Mouse (Mus musculus): ENCODE data around the gene Zzef1.

The Zzef1 gene

GRCm38 (mm10) chr11:72805232-72805631, 9.2 kb downstream of the Zzef1 start:
- no peak for DNase-seq (ENCODE audit: low read depth in 2 of 2, low spot score in 2 of 2)

GRCm38 (mm10) chr11:72806556-72806955, 10.5 kb downstream of the Zzef1 start:
- no peak for DNase-seq (ENCODE audit: low read depth in 2 of 2, low spot score in 2 of 2)

GRCm38 (mm10) chr11:72807992-72808391, 12.0 kb downstream of the Zzef1 start:
- DNase-seq (ENCODE audit: low read depth in 2 of 2, low spot score in 2 of 2) = no peak

- DNase-seq (ENCODE audit: low read depth in 2 of 2, low spot score in 2 of 2) = no peak
These were observed 17.7 kb downstream of the Zzef1 start for GRCm38 (mm10) chr11:72813687-72814086.

- DNase-seq (ENCODE audit: low read depth in 2 of 2, low spot score in 2 of 2) = peak in 1 of 2 experiments; percentile 12
These were observed 18.2 kb downstream of the Zzef1 start for GRCm38 (mm10) chr11:72814188-72814587.

GRCm38 (mm10) chr11:72816859-72817258, 20.8 kb downstream of the Zzef1 start:
- no peak for DNase-seq (ENCODE audit: low read depth in 2 of 2, low spot score in 2 of 2)

- no peak for DNase-seq (ENCODE audit: low read depth in 2 of 2, low spot score in 2 of 2)
These were observed 22.0 kb downstream of the Zzef1 start for GRCm38 (mm10) chr11:72818067-72818466.

GRCm38 (mm10) chr11:72821041-72821440, 25.0 kb downstream of the Zzef1 start:
- DNase-seq (ENCODE audit: low read depth in 2 of 2, low spot score in 2 of 2) = no peak

GRCm38 (mm10) chr11:72829869-72830268, 33.8 kb downstream of the Zzef1 start:
- no peak for DNase-seq (ENCODE audit: low read depth in 2 of 2, low spot score in 2 of 2)

GRCm38 (mm10) chr11:72842731-72843130, 46.7 kb downstream of the Zzef1 start:
- no peak for DNase-seq (ENCODE audit: low read depth in 2 of 2, low spot score in 2 of 2)

GRCm38 (mm10) chr11:72843576-72843975, 47.5 kb downstream of the Zzef1 start:
- no peak for DNase-seq (ENCODE audit: low read depth in 2 of 2, low spot score in 2 of 2)

GRCm38 (mm10) chr11:72845526-72845925, 49.5 kb downstream of the Zzef1 start:
- no peak for DNase-seq (ENCODE audit: low read depth in 2 of 2, low spot score in 2 of 2)

- DNase-seq (ENCODE audit: low read depth in 2 of 2, low spot score in 2 of 2) = no peak
These were observed 50.7 kb downstream of the Zzef1 start for GRCm38 (mm10) chr11:72846685-72847084.

GRCm38 (mm10) chr11:72847831-72848628, 52.0 kb downstream of the Zzef1 start:
- DNase-seq (ENCODE audit: low read depth in 2 of 2, low spot score in 2 of 2) = no peak

GRCm38 (mm10) chr11:72850419-72851131, 54.5 kb downstream of the Zzef1 start:
- DNase-seq (ENCODE audit: low read depth in 2 of 2, low spot score in 2 of 2) = no peak

GRCm38 (mm10) chr11:72851214-72851613, 55.2 kb downstream of the Zzef1 start:
- no peak for DNase-seq (ENCODE audit: low read depth in 2 of 2, low spot score in 2 of 2)

- no peak for DNase-seq (ENCODE audit: low read depth in 2 of 2, low spot score in 2 of 2)
These were observed 56.1 kb downstream of the Zzef1 start for GRCm38 (mm10) chr11:72852122-72852521.

GRCm38 (mm10) chr11:72853086-72853485, 57.1 kb downstream of the Zzef1 start:
- no peak for DNase-seq (ENCODE audit: low read depth in 2 of 2, low spot score in 2 of 2)

GRCm38 (mm10) chr11:72854251-72854650, 58.2 kb downstream of the Zzef1 start:
- no peak for DNase-seq (ENCODE audit: low read depth in 2 of 2, low spot score in 2 of 2)

- no peak for DNase-seq (ENCODE audit: low read depth in 2 of 2, low spot score in 2 of 2)
These were observed 60.7 kb downstream of the Zzef1 start for GRCm38 (mm10) chr11:72856764-72857163.

- no peak for DNase-seq (ENCODE audit: low read depth in 2 of 2, low spot score in 2 of 2)
These were observed 65.2 kb downstream of the Zzef1 start for GRCm38 (mm10) chr11:72861236-72861635.

GRCm38 (mm10) chr11:72866446-72866845, 70.4 kb downstream of the Zzef1 start:
- DNase-seq (ENCODE audit: low read depth in 2 of 2, low spot score in 2 of 2) = no peak

Data from CD8-positive naive resting alpha-beta T cell, adult 2 months (primary cell).